Mouse (Mus musculus): ENCODE results near the gene Dact3.

Gene Dact3

GRCm38 (mm10) chr7:16875310-16875325 lies at the start of gene Dact3:
Dact3 (plus strand) TSS chr7:16875317.
- DNase-seq (ENCODE audit: low spot score in 2 of 2): no peak

- DNase-seq (ENCODE audit: low spot score in 2 of 2): peak in 1 of 2 experiments; percentile 61
These were observed 49.3 kb upstream of the Dact3 start for GRCm38 (mm10) chr7:16825785-16826184.

GRCm38 (mm10) chr7:16826571-16826970 lies 48.5 kb upstream of the Dact3 start:
- DNase-seq (ENCODE audit: low spot score in 2 of 2): no peak

GRCm38 (mm10) chr7:16827274-16827673 lies 47.8 kb upstream of the Dact3 start:
- DNase-seq (ENCODE audit: low spot score in 2 of 2): no peak

DNA sequence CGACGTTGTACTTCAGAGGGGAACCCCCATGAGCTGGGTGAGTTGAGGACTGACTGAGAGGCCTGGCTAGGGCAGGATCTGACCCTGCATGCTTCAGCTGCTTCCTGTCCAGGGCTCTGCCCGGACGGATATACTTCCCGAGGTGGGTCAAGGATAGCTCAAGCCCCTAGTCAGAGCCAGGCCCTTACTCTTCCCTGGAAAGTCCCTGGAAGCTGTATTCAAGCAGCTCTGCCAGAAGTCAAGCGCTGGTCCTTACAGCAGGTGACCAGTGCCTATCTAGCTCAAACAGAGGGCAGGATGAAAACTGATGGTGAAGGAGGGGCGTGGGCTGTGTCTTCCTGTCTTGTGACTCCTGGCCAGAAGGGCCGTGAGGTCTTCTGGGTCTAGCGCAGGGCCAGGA lies 44.7 kb upstream of the Dact3 start:
- DNase-seq (ENCODE audit: low spot score in 2 of 2): no peak

GRCm38 (mm10) chr7:16837916-16838803 lies 37.0 kb upstream of the Dact3 start:
- no peak for DNase-seq (ENCODE audit: low spot score in 2 of 2)

GRCm38 (mm10) chr7:16838804-16839426 lies 36.2 kb upstream of the Dact3 start:
- DNase-seq (ENCODE audit: low spot score in 2 of 2): no peak

- no peak for DNase-seq (ENCODE audit: low spot score in 2 of 2)
These were observed 35.5 kb upstream of the Dact3 start for GRCm38 (mm10) chr7:16839427-16840108.

DNA sequence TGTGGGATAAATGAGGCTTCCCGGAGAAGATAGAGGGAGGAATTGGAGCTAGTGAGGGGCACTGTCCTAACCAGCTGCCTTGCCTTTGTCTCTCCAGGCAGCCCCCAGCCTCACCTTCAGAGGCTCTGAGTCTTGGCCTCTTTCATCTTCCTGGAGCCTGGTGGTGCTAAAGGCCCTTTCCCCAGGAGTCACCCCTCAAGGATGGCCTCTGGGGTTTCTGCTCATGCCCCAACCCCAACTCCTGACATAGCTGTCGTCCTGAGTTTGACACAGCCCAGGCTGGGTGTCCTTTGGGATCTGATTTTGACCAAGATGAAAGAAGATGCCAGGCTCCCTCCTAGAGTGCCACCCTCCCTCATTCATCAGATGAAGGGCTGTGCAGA lies 35.0 kb upstream of the Dact3 start:
- no peak for DNase-seq (ENCODE audit: low spot score in 2 of 2)

GRCm38 (mm10) chr7:16841078-16841477 lies 34.0 kb upstream of the Dact3 start:
- peak; percentile 36 to 49 for DNase-seq (ENCODE audit: low spot score in 2 of 2)

DNA sequence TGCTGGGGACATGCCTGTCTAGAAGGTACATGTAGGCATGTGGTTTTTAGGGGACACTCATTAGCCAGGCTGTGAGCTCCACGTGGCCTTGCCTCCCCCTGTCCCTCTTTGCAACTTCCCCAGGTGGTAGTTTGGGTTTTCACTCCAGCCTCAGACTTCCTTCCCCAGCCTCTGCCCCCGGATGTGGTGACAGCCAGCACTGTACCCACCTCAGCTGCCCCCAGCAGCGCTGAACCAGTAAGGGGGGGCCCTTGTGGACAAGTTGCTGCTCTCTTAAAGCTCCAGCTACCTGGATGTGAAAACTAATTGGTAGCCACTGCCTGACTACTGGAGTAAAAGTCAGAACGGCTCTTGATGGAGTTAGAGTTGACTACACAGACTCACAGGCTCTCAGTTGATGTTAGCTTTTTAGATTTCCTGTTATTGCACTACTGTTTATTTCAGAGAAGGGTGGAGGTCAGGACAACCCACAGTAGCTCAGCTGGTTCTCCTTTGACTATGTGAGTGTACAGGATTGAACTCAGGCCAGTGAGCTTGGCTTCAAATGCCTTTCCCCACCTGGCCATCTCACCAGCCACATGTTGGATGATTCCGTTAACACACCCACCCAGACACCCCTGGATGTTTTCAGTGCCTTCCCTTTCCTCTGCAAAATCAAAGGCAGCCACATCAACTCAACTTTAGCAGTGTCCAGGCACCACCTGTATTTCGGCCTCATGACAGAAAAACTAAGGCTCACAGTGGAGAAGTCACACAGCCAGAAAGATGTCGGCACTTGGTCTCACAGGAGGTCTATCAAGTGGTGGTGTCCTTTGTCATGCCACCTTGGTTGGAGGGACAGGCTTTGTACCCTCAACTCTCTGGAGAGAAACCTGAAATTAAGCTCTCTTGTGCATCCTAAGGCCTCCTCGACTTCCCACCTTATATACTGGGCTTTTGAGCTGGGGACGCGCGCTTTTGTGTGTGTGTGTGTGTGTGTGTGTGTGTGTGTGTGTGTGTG lies 33.3 kb upstream of the Dact3 start:
- DNase-seq (ENCODE audit: low spot score in 2 of 2): peak; percentile 84 to 87

DNA sequence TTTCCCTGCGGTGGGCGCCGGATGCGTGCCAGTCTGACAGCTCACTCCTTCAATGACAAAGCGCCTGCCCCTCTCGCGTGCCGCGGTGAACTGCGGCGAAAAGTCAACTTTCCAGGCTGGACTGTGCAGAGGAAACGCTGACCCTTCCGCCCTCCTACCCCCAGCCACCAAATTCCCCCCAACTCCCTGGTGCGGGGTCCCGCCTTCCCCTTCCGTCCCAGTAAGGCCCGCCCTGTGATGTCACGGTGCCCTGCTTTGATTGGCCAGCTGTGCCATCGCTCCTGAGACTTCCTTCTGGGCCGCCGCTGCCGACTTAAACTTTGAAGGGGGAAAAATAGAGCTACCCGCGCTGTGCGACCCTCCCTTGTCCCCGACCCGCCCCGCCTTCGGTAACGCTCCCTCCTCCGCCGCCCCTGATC lies 32.5 kb upstream of the Dact3 start, which contains the start of gene Prkd2:
TSS of gene Prkd2 (plus strand) at position 258 of the 419 bp plus-strand sequence.
- DNase-seq (ENCODE audit: low spot score in 2 of 2): peak; percentile 91 to 94

DNA sequence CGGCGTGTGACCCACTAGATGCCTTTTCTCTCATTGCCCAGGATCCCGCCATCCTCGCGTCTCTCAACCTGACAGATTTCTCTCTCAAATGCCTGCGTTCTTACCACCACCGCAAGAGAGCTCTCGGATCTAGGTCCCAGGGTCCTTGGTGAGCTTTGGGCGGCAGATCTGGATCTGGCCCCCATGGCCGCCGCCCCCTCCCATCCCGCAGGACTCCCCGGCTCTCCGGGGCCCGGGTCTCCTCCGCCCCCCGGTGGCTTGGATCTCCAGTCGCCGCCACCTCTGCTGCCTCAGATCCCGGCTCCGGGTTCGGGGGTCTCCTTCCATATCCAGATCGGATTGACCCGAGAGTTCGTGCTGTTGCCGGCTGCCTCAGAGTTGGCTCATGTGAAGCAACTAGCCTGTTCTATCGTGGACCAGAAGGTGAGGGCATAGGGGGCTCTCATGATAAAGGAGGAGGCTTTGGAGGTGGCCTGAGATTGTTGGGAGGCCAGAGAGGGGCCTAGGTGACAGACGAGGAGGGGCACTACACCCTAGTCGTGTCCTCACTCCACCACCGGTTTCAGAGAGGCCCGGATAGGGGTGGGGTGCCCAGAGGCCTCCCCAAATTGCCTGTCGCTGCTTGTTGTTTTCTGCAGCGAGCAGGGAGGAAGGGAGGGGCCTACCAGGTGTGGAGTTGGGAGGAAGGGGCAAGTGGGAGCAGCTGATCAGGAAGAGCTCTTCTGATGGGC lies 31.5 kb upstream of the Dact3 start:
- DNase-seq (ENCODE audit: low spot score in 2 of 2): peak; percentile 79 to 82

DNA sequence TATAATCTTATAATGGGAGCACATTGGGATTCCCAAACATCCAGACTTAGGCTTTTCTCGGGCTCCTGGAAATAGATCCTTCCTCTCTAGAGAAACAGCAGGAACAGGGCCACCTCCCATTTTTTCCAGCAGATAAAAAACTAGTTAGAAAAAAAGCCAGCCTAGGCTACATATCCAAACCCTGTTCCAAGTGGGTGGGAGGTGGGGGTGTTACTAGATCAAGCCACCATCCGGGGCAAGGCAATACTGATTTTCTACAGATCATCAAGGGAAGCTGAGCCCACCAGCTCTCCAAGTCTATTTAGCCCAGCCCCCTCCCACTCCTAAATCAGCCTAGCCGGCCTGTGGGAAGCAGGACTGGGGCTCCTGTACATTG lies 30.4 kb upstream of the Dact3 start:
- peak in 1 of 2 experiments; percentile 30 for DNase-seq (ENCODE audit: low spot score in 2 of 2)

- peak; percentile 78 to 82 for DNase-seq (ENCODE audit: low spot score in 2 of 2)
These were observed 29.9 kb upstream of the Dact3 start for GRCm38 (mm10) chr7:16845072-16845819.

- DNase-seq (ENCODE audit: low spot score in 2 of 2): no peak
These were observed 29.3 kb upstream of the Dact3 start for GRCm38 (mm10) chr7:16845820-16846167.

- no peak for DNase-seq (ENCODE audit: low spot score in 2 of 2)
These were observed 28.3 kb upstream of the Dact3 start for GRCm38 (mm10) chr7:16846775-16847174.

DNA sequence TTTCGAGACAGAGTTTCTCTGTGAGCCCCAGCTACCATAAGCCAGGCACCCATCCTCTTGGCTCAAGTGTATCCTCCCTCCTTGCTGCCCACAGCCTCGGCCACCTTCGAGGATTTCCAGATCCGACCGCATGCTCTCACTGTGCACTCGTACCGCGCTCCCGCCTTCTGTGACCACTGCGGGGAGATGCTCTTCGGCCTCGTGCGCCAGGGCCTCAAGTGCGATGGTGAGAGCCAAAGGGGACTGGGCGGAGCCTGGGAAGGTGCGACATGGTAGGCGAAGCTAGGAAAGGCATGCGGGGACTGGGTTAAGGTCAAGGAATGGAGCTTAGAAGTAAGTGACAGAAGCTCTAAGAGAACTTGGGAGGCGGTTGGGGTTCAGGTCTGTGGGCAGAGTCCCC lies 27.6 kb upstream of the Dact3 start:
- DNase-seq (ENCODE audit: low spot score in 2 of 2): no peak

GRCm38 (mm10) chr7:16848579-16848978 lies 26.5 kb upstream of the Dact3 start:
- DNase-seq (ENCODE audit: low spot score in 2 of 2): peak in 1 of 2 experiments; percentile 47

DNA sequence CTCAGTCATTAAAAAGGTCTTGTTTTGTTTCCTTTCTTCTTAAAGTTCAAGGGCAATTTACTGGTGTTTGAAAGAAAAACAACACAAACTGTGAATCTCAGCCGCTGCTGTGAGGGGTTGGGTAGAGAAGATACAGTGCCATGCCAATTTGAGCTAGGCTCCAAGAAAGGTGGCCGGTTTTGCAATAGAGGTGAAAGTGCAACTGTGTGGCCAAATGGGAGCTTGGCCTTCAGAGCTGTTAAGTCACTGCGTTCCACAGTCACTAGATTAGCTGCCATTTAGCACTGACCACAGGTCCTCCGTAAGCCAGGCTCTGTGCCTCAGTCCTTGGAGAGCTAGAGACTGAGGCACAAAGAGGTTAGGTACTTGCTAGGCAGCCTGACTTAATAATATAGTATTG lies 23.5 kb upstream of the Dact3 start:
- DNase-seq (ENCODE audit: low spot score in 2 of 2): no peak

Measured in thymus, postnatal 10 days (tissue).